Mouse (Mus musculus) liver, embryonic 16.5 days (tissue): ENCODE data around the gene Adss. TPM values are rescaled to one million over a fixed set of nuclear protein-coding genes. Genes with fewer than 3 reads are reported as not detected.

Source experiments
- ATAC-seq: fragments of 200-750 bp; cut with Nextera tagmentation; 2 replicates; pipeline ENCODE4 v1.8.0; 2017; ENCODE audit warnings: low read depth, mild to moderate bottlenecking, moderate number of reproducible peaks, moderate library complexity
- H3K27ac ChIP-seq: fragments of 300-500 bp; sonication (generic); 2 replicates; pipeline ENCODE4 v1.5.1; 2014; ENCODE audit warnings: mild to moderate bottlenecking, low read length
- H3K27me3 ChIP-seq: fragments of 300-500 bp; sonication (generic); 2 replicates; pipeline ENCODE4 v1.6.1; 2014; ENCODE audit warnings: low read depth, low read length, mixed read lengths; ENCODE audit not compliant: control insufficient read depth, insufficient read depth
- H3K36me3 ChIP-seq: fragments of 300-500 bp; sonication (generic); 2 replicates; pipeline ENCODE4 v1.6.1; 2014; ENCODE audit warnings: mild to moderate bottlenecking; ENCODE audit not compliant: control insufficient read depth, insufficient read depth
- H3K4me1 ChIP-seq: fragments of 300-500 bp; sonication (generic); 2 replicates; pipeline ENCODE4 v1.6.1; 2014; ENCODE audit warnings: low read depth, low read length, mixed read lengths; ENCODE audit not compliant: control insufficient read depth
- H3K4me2 ChIP-seq: fragments of 300-500 bp; sonication (generic); 2 replicates; pipeline ENCODE4 v1.6.1; 2014; ENCODE audit warnings: low read depth, low read length, mixed read lengths
- H3K4me3 ChIP-seq: fragments of 300-500 bp; sonication (generic); 2 replicates; pipeline ENCODE4 v1.5.1; 2014; ENCODE audit warnings: low read depth, mild to moderate bottlenecking, low read length
- H3K9ac ChIP-seq: fragments of 300-500 bp; sonication (generic); 2 replicates; pipeline ENCODE4 v1.6.1; 2014; ENCODE audit warnings: low read depth, low read length
- H3K9me3 ChIP-seq: fragments of 300-500 bp; sonication (generic); replicated peaks from 2 replicates; pipeline ENCODE4 v1.6.1; 2016; ENCODE audit warnings: low read length; ENCODE audit not compliant: control insufficient read depth
- WGBS: fragments of 180-500 bp; shearing (Covaris S2); extraction: QIAGEN DNeasy Blood & Tissue Kit; methylation state at CpG from one replicate; pipeline ENCODE4 v1.1.7; 2014; ENCODE audit not compliant: insufficient replicate concordance; 5-methylcytosine and 5-hydroxymethylcytosine counted together
- polyA plus RNA-seq: library from polyadenylated mRNA; unstranded; fragments of >200 nt; fragmentation: Nextera tagmentation; extraction: Ambion mirVana; gene quantifications from 2 replicates; pipeline ENCODE4 v1.2.1, GENCODE M21; 2015

Adss gene
- polyA plus RNA-seq, 1 experiment from 2014 or later, result 11.0 TPM

- Histone ChIP-seq H3K4me1 (peaks cover 7% of the 10 kb centered on the region), H3K9me3 (no peaks in the 10 kb centered on the region), H3K4me3 (no peak overlapping the region), H3K9ac (no peak overlapping the region), H3K36me3 (no peaks in the 10 kb centered on the region), H3K27ac (no peak overlapping the region), H3K4me2 (no peak overlapping the region), H3K27me3 (no peaks in the 10 kb centered on the region)
- peak; percentile 76 for ATAC-seq
- WGBS, result 28% methylated on average over 3 of the region's 3 CpGs
Observed at GRCm38 (mm10) chr1:177716448-177716847, 79.9 kb downstream of the Adss start.

- no peaks in the 10 kb centered on the region for H3K36me3 ChIP-seq
- no peaks in the 10 kb centered on the region for H3K27me3 ChIP-seq
- WGBS, result 61% methylated on average over 5 of the region's 5 CpGs
- H3K4me3 ChIP-seq, result no peak overlapping the region
- no peak overlapping the region for H3K9ac ChIP-seq
- no peak overlapping the region for H3K4me2 ChIP-seq
- no peaks in the 10 kb centered on the region for H3K9me3 ChIP-seq
- H3K27ac ChIP-seq, result no peak overlapping the region
- no peak for ATAC-seq
- H3K4me1 ChIP-seq, result peaks cover 7% of the 10 kb centered on the region
Observed at GRCm38 (mm10) chr1:177714397-177715012, 81.8 kb downstream of the Adss start.

DNA sequence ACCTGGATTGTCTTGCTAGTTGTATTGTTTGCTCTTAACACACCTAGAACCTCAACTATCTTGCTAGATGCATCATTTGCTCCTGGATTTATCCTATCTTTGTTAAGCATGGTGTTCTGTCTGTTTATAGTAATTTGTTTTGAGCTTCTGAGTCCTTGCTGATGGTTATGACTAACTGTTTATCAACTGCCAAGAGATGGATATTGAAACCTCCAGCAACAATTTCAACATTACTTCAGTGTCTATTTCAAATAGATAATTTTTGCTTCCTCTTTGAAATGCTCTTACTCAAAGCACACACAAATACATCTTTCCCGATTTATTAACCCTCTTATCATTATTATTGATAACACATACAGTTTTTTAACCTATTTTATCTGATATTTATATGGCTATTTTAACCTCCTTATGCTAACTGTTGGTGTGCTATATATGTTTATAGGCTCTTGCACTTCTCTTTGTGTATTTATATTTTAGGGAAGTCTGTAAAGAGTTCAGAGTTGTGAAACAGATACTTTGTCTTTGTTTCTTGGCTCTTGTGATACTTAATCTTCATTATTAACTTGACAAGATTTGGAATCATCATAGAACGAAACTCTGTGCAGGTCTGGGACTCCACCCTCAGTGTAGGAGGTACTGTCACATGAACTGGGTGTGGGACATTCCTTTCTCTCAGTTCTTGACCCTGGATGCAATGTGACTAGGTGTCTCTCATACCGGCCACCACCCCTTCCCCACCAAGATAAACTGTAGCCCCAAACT, 82.5 kb downstream of the Adss start:
- ATAC-seq, result no peak
- H3K4me2 ChIP-seq, result no peak overlapping the region
- H3K36me3 ChIP-seq, result no peaks in the 10 kb centered on the region
- H3K4me3 ChIP-seq, result no peak overlapping the region
- WGBS, result 43% methylated on average over 3 of the region's 3 CpGs
- no peak overlapping the region for H3K9ac ChIP-seq
- H3K27ac ChIP-seq, result no peak overlapping the region
- H3K4me1 ChIP-seq, result peaks cover 7% of the 10 kb centered on the region
- H3K27me3 ChIP-seq, result no peaks in the 10 kb centered on the region
- H3K9me3 ChIP-seq, result no peaks in the 10 kb centered on the region

Other genes starting within 250 kb of the Adss start
- not detected in 2 replicates for gene 1700016C15Rik, start 66.7 kb downstream of the Adss start, polyA plus RNA-seq
- gene Catspere2, start 186.9 kb upstream of the Adss start, polyA plus RNA-seq, result not detected in 2 replicates